Mouse (Mus musculus): ENCODE results near the gene Slc35g1. TPM values are rescaled to one million over a fixed set of nuclear protein-coding genes. Genes with fewer than 3 reads are reported as not detected.
A peak's percentile ranks its signal among the peaks of the same experiment; 100 is the strongest.

The Slc35g1 gene
- polyA plus RNA-seq, 1 experiment from 2014 or later: 3.4 TPM

DNA sequence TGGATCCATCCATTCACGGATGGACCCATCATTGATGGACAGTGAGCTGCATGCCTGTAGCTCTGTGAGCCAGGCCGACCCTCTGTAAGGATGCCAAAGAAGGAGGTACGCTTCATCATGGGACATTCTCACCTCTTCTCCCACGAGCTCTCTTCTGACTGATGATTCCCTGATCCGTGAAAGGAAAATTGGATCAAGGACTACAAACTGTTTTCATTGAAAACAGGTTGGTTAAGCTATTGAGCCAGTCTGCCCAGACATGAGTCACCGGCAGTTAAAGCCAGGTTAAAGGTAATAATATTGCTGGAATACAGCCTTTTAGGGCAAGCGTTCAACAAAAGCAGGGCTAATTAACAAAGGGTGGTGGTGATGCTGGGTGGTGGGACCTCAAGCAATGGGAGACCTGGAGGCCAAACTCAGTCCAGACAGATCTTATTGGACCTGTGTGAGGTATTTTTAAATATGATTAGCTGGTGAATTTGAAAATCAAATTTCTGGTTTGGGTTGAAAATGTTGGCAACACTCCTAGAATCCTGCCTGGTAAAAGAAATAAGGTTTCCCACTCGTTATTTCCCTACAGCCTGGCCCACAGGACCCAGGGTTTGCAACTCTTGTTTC is 39.5 kb upstream of the Slc35g1 start:
- no peak overlapping the region for H3K9ac ChIP-seq (ENCODE audit: low read depth, low read length)
- no peaks in the 10 kb centered on the region for H3K9me3 ChIP-seq (ENCODE audit: control insufficient read depth, low read length)
- no peak overlapping the region for H3K4me2 ChIP-seq (ENCODE audit: low read depth, low read length)
- no peaks in the 10 kb centered on the region for H3K27me3 ChIP-seq (replicated peaks; ENCODE audit: control insufficient read depth, insufficient read depth, low read length)
- no peaks in the 10 kb centered on the region for H3K4me1 ChIP-seq (ENCODE audit: control insufficient read depth, insufficient read depth, low read length)
- no peak overlapping the region for H3K4me3 ChIP-seq (ENCODE audit: low read depth, low read length)
- H3K27ac ChIP-seq (replicated peaks; ENCODE audit: low read depth, low read length): no peak overlapping the region
- DNase-seq (ENCODE audit: low spot score) (peak; percentile 38), ATAC-seq (ENCODE audit: low read depth) (no peak)
- H3K36me3 ChIP-seq (ENCODE audit: control insufficient read depth, insufficient read depth, low read length): no peaks in the 10 kb centered on the region
- WGBS: 56% methylated on average over 8 of the region's 8 CpGs

DNA sequence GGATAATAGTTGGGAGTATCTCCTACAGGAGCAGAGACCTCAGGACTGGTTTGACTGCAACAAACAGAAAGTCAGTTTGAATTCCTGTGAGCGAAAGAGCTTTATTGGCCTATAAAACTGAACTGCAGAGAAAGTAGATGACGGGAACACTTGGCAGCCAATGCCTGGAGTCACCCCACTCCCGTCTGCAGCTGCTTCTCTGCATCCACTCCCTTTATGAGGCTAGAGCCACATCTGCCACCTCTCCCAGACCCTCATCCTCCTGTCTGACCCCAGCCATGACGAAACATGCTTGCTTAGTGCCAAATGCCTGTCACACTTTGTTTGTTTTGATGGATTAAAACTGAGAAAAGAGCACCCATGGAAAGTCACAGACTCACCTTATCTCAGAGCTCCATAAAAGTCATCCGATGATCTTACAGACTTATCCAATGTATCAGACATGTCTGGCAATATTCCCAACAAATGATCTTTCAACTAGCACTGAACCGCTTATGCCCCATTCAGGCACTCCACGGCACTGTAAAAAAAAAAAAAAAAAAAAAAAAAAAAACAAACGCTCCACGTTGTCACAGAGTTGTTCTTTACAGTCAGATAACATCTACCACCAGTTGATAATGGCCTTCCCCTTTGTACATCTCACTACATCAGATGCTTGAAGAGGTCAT is 37.7 kb upstream of the Slc35g1 start:
- no peaks in the 10 kb centered on the region for H3K9me3 ChIP-seq (ENCODE audit: control insufficient read depth, low read length)
- DNase-seq (ENCODE audit: low spot score) (peak; percentile 33), ATAC-seq (ENCODE audit: low read depth) (no peak)
- no peaks in the 10 kb centered on the region for H3K4me1 ChIP-seq (ENCODE audit: control insufficient read depth, insufficient read depth, low read length)
- H3K4me3 ChIP-seq (ENCODE audit: low read depth, low read length): no peak overlapping the region
- H3K27ac ChIP-seq (replicated peaks; ENCODE audit: low read depth, low read length): no peak overlapping the region
- no peaks in the 10 kb centered on the region for H3K36me3 ChIP-seq (ENCODE audit: control insufficient read depth, insufficient read depth, low read length)
- no peaks in the 10 kb centered on the region for H3K27me3 ChIP-seq (replicated peaks; ENCODE audit: control insufficient read depth, insufficient read depth, low read length)
- H3K9ac ChIP-seq (ENCODE audit: low read depth, low read length): no peak overlapping the region
- no peak overlapping the region for H3K4me2 ChIP-seq (ENCODE audit: low read depth, low read length)
- WGBS: 56% methylated on average over 9 of the region's 9 CpGs

DNA sequence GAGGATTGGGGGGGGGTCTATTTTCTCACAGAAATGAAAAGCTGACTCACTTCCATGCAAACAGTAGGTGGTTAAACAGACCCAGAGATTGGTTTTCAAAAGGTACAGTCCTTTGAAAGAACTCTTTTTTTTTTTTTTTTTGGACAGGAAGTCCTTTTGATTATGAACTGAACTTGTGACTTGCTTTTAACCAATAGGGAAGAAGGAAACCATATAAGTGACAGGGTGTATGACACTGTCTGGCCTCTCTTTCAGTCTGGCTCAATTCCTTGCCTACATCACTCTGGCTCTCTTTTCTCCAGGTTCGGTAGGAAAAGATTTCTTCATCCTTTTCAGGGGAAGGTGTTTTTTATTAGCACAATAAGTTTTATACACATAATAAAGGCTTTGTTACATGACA is 36.5 kb upstream of the Slc35g1 start:
- WGBS: 76% methylated on average over 1 of the region's 1 CpGs
- H3K36me3 ChIP-seq (ENCODE audit: control insufficient read depth, insufficient read depth, low read length): no peaks in the 10 kb centered on the region
- H3K4me2 ChIP-seq (ENCODE audit: low read depth, low read length): no peak overlapping the region
- H3K4me3 ChIP-seq (ENCODE audit: low read depth, low read length): no peak overlapping the region
- no peaks in the 10 kb centered on the region for H3K4me1 ChIP-seq (ENCODE audit: control insufficient read depth, insufficient read depth, low read length)
- DNase-seq (ENCODE audit: low spot score): no peak
- no peaks in the 10 kb centered on the region for H3K9me3 ChIP-seq (ENCODE audit: control insufficient read depth, low read length)
- H3K27me3 ChIP-seq (replicated peaks; ENCODE audit: control insufficient read depth, insufficient read depth, low read length): no peaks in the 10 kb centered on the region
- ATAC-seq (ENCODE audit: low read depth): no peak
- no peak overlapping the region for H3K9ac ChIP-seq (ENCODE audit: low read depth, low read length)
- no peak overlapping the region for H3K27ac ChIP-seq (replicated peaks; ENCODE audit: low read depth, low read length)

DNA sequence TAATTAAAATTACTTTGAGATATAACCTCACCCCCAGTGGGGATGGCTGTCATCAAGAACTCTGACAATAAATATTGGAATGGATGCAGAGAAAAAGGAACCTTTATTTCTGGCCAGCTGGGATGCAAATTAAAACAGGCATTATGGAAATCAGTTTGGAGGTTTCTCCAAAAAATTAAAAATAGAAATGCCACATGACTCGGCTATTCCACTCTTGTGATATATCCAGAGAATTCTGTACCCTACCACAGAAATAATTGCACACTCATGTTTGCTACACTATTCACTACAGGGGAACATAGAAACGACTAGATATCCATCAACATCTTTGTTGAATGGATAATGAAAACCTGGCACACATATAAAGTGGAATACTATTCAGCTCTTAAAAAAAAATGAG is 33.9 kb upstream of the Slc35g1 start:
- no peak for ATAC-seq (ENCODE audit: low read depth)
- Histone ChIP-seq H3K27ac (replicated peaks; ENCODE audit: low read depth, low read length) (no peak overlapping the region), H3K4me1 (ENCODE audit: control insufficient read depth, insufficient read depth, low read length) (no peaks in the 10 kb centered on the region), H3K4me3 (ENCODE audit: low read depth, low read length) (no peak overlapping the region), H3K9ac (ENCODE audit: low read depth, low read length) (no peak overlapping the region), H3K27me3 (replicated peaks; ENCODE audit: control insufficient read depth, insufficient read depth, low read length) (no peaks in the 10 kb centered on the region), H3K9me3 (ENCODE audit: control insufficient read depth, low read length) (no peaks in the 10 kb centered on the region), H3K4me2 (ENCODE audit: low read depth, low read length) (no peak overlapping the region), H3K36me3 (ENCODE audit: control insufficient read depth, insufficient read depth, low read length) (no peaks in the 10 kb centered on the region)
- WGBS: 62% methylated on average over 2 of the region's 2 CpGs
- no peak for DNase-seq (ENCODE audit: low spot score)

DNA sequence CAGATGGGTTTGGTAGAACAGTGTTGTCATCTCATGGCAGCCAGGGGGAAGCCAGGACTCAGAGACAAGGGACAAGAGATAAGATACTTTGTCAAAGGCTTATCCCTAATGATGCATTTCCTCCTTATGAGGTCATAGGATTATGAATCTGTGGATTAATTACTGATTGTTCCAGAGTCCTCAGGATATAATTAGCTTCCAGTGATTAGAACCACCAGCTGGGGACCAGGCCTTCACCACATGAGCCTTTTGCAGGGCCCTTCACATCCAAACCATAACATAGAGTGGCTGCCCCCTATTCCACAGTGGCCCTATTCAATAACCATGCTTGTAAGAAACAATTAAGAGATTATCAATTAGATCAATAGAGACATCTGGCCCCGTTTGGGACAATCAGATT is 32.4 kb upstream of the Slc35g1 start:
- H3K4me3 ChIP-seq (ENCODE audit: low read depth, low read length): no peak overlapping the region
- H3K36me3 ChIP-seq (ENCODE audit: control insufficient read depth, insufficient read depth, low read length): no peaks in the 10 kb centered on the region
- H3K4me1 ChIP-seq (ENCODE audit: control insufficient read depth, insufficient read depth, low read length): no peaks in the 10 kb centered on the region
- H3K9me3 ChIP-seq (ENCODE audit: control insufficient read depth, low read length): no peaks in the 10 kb centered on the region
- H3K4me2 ChIP-seq (ENCODE audit: low read depth, low read length): no peak overlapping the region
- no peak overlapping the region for H3K9ac ChIP-seq (ENCODE audit: low read depth, low read length)
- no peaks in the 10 kb centered on the region for H3K27me3 ChIP-seq (replicated peaks; ENCODE audit: control insufficient read depth, insufficient read depth, low read length)
- DNase-seq (ENCODE audit: low spot score): no peak
- ATAC-seq (ENCODE audit: low read depth): no peak
- H3K27ac ChIP-seq (replicated peaks; ENCODE audit: low read depth, low read length): no peak overlapping the region
- WGBS: 55% methylated on average over 1 of the region's 1 CpGs

DNA sequence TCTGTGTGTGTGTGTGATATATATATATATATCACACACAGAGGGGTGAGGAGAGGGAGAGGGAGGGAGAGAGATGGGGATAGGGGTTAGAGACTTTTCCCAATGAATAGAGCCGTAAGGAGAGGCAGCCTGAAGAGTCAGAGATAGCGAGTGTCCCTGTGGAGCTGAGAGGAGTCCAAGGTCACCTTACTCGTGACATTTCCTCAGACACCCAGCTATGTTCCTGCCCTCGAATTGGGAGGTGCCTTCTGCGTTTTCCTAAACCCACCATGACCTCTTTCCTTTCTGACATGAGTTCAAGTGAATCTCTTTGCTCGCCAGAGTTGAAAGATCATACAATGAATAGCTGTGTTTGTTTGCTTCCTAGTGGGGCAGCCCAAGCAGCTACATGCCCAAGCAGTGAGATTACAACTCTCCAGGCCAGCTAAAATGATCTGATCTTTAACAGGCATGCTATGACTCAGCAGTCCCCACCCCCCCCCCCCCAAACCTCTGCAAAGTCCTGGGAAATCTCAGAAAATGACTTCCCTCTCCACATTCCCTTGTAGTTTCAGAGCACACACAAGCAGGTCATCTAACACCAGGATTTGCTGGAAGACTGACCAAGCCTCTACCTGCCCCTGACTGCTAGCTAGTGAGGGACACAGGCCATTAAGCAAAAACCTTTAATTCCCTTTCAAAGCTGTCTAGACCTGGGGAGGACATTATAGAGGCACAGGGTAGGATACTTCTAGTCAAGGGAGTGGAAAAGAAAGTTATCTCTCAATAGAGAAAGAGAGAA is 31.7 kb upstream of the Slc35g1 start:
- WGBS: 37% methylated on average over 6 of the region's 6 CpGs
- no peaks in the 10 kb centered on the region for H3K9me3 ChIP-seq (ENCODE audit: control insufficient read depth, low read length)

DNA sequence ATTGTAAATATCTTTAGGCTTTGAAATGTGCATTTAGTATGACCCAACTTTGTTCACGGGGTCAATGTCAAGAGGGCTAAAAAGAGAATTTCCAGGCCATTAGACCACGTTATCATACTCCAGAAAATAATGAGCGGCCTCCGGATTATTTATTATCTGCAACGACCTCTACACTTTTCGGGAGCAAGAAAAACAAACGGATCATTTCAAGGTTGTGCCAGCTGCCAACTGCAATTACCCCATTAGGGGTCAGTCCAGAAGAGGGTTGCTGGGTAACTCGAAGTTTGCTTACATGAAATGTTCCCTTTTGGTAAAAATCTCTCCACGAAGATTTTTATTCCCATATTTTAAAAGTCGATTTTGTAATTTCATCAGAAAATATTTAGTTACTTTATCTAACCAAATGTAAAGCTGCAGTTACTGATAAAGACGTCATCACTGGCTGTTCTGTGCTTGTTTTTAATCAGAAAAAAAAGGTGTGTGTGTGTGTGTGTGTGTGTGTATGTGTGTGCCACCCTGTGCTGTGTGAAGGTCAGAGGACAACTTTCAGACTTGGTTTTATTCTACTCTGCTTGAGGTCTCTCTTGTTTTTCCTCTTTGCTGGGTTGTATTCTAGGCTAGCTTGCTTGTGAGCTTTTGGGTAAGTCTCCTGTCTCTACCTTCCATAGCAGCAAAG is 30.7 kb upstream of the Slc35g1 start:
- WGBS: 48% methylated on average over 11 of the region's 11 CpGs
- ATAC-seq (ENCODE audit: low read depth): no peak
- Histone ChIP-seq H3K4me2 (ENCODE audit: low read depth, low read length) (no peak overlapping the region), H3K36me3 (ENCODE audit: control insufficient read depth, insufficient read depth, low read length) (no peaks in the 10 kb centered on the region), H3K9ac (ENCODE audit: low read depth, low read length) (no peak overlapping the region), H3K4me3 (ENCODE audit: low read depth, low read length) (no peak overlapping the region), H3K9me3 (ENCODE audit: control insufficient read depth, low read length) (no peaks in the 10 kb centered on the region), H3K27ac (replicated peaks; ENCODE audit: low read depth, low read length) (no peak overlapping the region), H3K4me1 (ENCODE audit: control insufficient read depth, insufficient read depth, low read length) (no peaks in the 10 kb centered on the region), H3K27me3 (replicated peaks; ENCODE audit: control insufficient read depth, insufficient read depth, low read length) (no peaks in the 10 kb centered on the region)
- no peak for DNase-seq (ENCODE audit: low spot score)

More for the DNA sequence above, 31.7 kb upstream of the Slc35g1 start:
- no peaks in the 10 kb centered on the region for H3K27me3 ChIP-seq (replicated peaks; ENCODE audit: control insufficient read depth, insufficient read depth, low read length)
- H3K4me3 ChIP-seq (ENCODE audit: low read depth, low read length): no peak overlapping the region
- no peaks in the 10 kb centered on the region for H3K4me1 ChIP-seq (ENCODE audit: control insufficient read depth, insufficient read depth, low read length)
- H3K36me3 ChIP-seq (ENCODE audit: control insufficient read depth, insufficient read depth, low read length): no peaks in the 10 kb centered on the region
- DNase-seq (ENCODE audit: low spot score) (peak; percentile 30), ATAC-seq (ENCODE audit: low read depth) (no peak)
- H3K4me2 ChIP-seq (ENCODE audit: low read depth, low read length): no peak overlapping the region
- no peak overlapping the region for H3K27ac ChIP-seq (replicated peaks; ENCODE audit: low read depth, low read length)
- no peak overlapping the region for H3K9ac ChIP-seq (ENCODE audit: low read depth, low read length)

DNA sequence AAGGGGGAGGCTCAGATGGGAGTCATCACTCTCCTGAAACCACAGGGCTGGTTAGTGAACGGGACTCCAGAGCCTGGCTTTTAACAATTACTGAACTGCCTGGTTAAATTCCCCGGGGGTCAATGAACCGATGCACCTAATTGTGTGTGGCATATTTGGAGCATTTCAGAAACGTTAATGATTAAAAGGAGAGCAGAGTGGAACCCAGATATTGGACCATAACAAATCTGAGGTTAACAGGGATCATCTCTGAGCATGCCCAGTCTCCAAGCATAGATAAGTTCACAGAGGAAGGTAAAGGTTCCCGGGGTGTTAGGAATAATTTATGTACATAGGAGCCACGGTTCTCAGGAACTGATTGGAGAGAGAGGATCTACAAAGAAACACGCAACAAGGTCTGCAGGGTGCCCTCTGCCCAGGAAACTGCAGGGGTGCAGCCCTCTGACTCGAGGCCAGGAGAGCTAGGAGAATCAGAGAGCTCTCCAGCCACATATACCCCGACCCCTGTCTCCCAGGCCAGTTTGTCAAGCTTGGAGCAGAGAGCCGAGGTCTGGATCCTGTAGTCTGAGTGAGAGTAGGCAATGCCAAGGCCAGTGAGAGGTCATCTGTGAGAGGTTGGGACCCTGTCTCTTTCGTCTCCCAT is 23.2 kb upstream of the Slc35g1 start:
- no peaks in the 10 kb centered on the region for H3K4me1 ChIP-seq (ENCODE audit: control insufficient read depth, insufficient read depth, low read length)
- 21% methylated on average over 11 of the region's 11 CpGs for WGBS
- H3K4me2 ChIP-seq (ENCODE audit: low read depth, low read length): no peak overlapping the region
- no peak overlapping the region for H3K27ac ChIP-seq (replicated peaks; ENCODE audit: low read depth, low read length)
- H3K27me3 ChIP-seq (replicated peaks; ENCODE audit: control insufficient read depth, insufficient read depth, low read length): no peaks in the 10 kb centered on the region
- H3K4me3 ChIP-seq (ENCODE audit: low read depth, low read length): no peak overlapping the region
- DNase-seq (ENCODE audit: low spot score): peak; percentile 40
- H3K36me3 ChIP-seq (ENCODE audit: control insufficient read depth, insufficient read depth, low read length): no peaks in the 10 kb centered on the region
- peak; percentile 55; the same call in 1 of the 2 replicates for ATAC-seq (ENCODE audit: low read depth)
- no peaks in the 10 kb centered on the region for H3K9me3 ChIP-seq (ENCODE audit: control insufficient read depth, low read length)
- H3K9ac ChIP-seq (ENCODE audit: low read depth, low read length): no peak overlapping the region

All from embryonic facial prominence, embryonic 14.5 days (tissue).